8 mouse cellular contexts compared by ENCODE assay signal in genomic region chr9:110880772-110881171, GRCm38 (mm10). TPM values are rescaled to one million over a fixed set of nuclear protein-coding genes. Genes with fewer than 3 reads are reported as not detected.
DNase-seq lines count a peak whose midpoint lies in the region; ATAC-seq and TF ChIP-seq lines count a peak whose summit lies in the region.

No protein-coding gene starts in this region.

- TF ChIP-seq EP300 in liver, postnatal 0 days (IDR thresholded peaks at IDR 0.05; ENCODE audit: low read depth) = no peak

- no peaks in the 10 kb centered on the region for H3K9me3 ChIP-seq in hindbrain, postnatal 0 days (ENCODE audit: low read length)
- no peaks in the 10 kb centered on the region for H3K9me3 ChIP-seq in liver, postnatal 0 days (ENCODE audit: low read length)
- no peaks in the 10 kb centered on the region for H3K9me3 ChIP-seq in stomach, embryonic 14.5 days (ENCODE audit: control insufficient read depth, low read depth, low read length)

- no peaks in the 10 kb centered on the region for H3K27me3 ChIP-seq in hindbrain, postnatal 0 days (ENCODE audit: insufficient read depth, low read length)
- H3K27me3 ChIP-seq in liver, postnatal 0 days (ENCODE audit: insufficient read depth, low read length) = peaks cover 16% of the 10 kb centered on the region
- H3K27me3 ChIP-seq in stomach, embryonic 14.5 days (ENCODE audit: control insufficient read depth, insufficient read depth, low read length) = peaks cover 5% of the 10 kb centered on the region; the same call in 1 of the 2 replicates

- peak overlapping the region; percentile 58 for H3K9ac ChIP-seq in hindbrain, postnatal 0 days (replicated peaks; ENCODE audit: low read length)
- H3K9ac ChIP-seq in liver, postnatal 0 days (replicated peaks) = peak overlapping the region; percentile 54
- no peak overlapping the region for H3K9ac ChIP-seq in stomach, embryonic 14.5 days (replicated peaks; ENCODE audit: low read depth, low read length)

- peak overlapping the region; percentile 93 for H3K4me2 ChIP-seq in hindbrain, postnatal 0 days (ENCODE audit: low read depth, low read length)
- peak overlapping the region; percentile 77 for H3K4me2 ChIP-seq in liver, postnatal 0 days (ENCODE audit: low read depth, low read length)
- peak overlapping the region; percentile 95 for H3K4me2 ChIP-seq in stomach, embryonic 14.5 days (replicated peaks; ENCODE audit: low read depth, low read length)

- 0 out of 2 replicates have a peak overlapping the region, but pooled peaks have one; percentile 81 for H3K27ac ChIP-seq in hindbrain, postnatal 0 days
- H3K27ac ChIP-seq in liver, postnatal 0 days (ENCODE audit: low read depth) = peak overlapping the region; percentile 80
- H3K27ac ChIP-seq in stomach, embryonic 14.5 days (ENCODE audit: low read length) = peak overlapping the region; percentile 48; the same call in 1 of the 2 replicates

- ATAC-seq in hindbrain, postnatal 0 days = no peak
- ATAC-seq in liver, postnatal 0 days = peak; percentile 43
- peak; percentile 20; the same call in 1 of the 2 replicates for ATAC-seq in stomach, embryonic 14.5 days (ENCODE audit: insufficient number of reproducible peaks, insufficient read depth, low FRiP score, low read depth)

- 71% methylated on average over 4 of the region's 4 CpGs for WGBS in hindbrain, postnatal 0 days
- WGBS in liver, postnatal 0 days (ENCODE audit: insufficient replicate concordance) = 47% methylated on average over 4 of the region's 4 CpGs
- 61% methylated on average over 4 of the region's 4 CpGs for WGBS in stomach, embryonic 14.5 days

- TF ChIP-seq CTCF in hindbrain, postnatal 0 days (IDR thresholded peaks at IDR 0.05; ENCODE audit: low read depth) = no peak
- no peak for TF ChIP-seq CTCF in liver, postnatal 0 days (IDR thresholded peaks at IDR 0.05; ENCODE audit: low read depth)

- peak; percentile 65 to 83 for DNase-seq in adrenal gland, adult (ENCODE audit: inconsistent age in 2 of 2, low spot score in 1 of 2)
- DNase-seq in adrenal gland, postnatal 25 days = no peak
- peak; percentile 43 to 54 for DNase-seq in adrenal gland, postnatal 36 days
- DNase-seq in hindbrain, postnatal 0 days (ENCODE audit: low spot score) = no peak
- no peak for DNase-seq in liver, postnatal 0 days
- DNase-seq in cerebellum, adult 11 months = no peak
- DNase-seq in frontal cortex, postnatal 36 days (ENCODE audit: low spot score in 2 of 2) = no peak

- peaks cover 7% of the 10 kb centered on the region; the same call in 1 of the 2 replicates for H3K4me1 ChIP-seq in hindbrain, postnatal 0 days (ENCODE audit: insufficient read depth, low read length)
- H3K4me1 ChIP-seq in liver, postnatal 0 days (ENCODE audit: insufficient read depth) = peaks cover 9% of the 10 kb centered on the region; the same call in 1 of the 2 replicates
- H3K4me1 ChIP-seq in stomach, embryonic 14.5 days (ENCODE audit: control insufficient read depth, insufficient read depth, low read length) = no peaks in the 10 kb centered on the region

- H3K36me3 ChIP-seq in hindbrain, postnatal 0 days (ENCODE audit: insufficient read depth, low read length) = no peaks in the 10 kb centered on the region
- H3K36me3 ChIP-seq in liver, postnatal 0 days (replicated peaks; ENCODE audit: insufficient read depth, low read length) = no peaks in the 10 kb centered on the region
- no peaks in the 10 kb centered on the region for H3K36me3 ChIP-seq in stomach, embryonic 14.5 days (ENCODE audit: control insufficient read depth, insufficient read depth, low read length)

- peak overlapping the region; percentile 58 for H3K4me3 ChIP-seq in hindbrain, postnatal 0 days (ENCODE audit: low read length)
- H3K4me3 ChIP-seq in liver, postnatal 0 days (ENCODE audit: low read depth, low read length) = peak overlapping the region; percentile 53
- H3K4me3 ChIP-seq in stomach, embryonic 14.5 days (ENCODE audit: low read depth, low read length) = peak overlapping the region; percentile 57

RNA-seq across cellular contexts. Expression of gene Tmie, which starts 0.9 kb away (rescaled TPM):
- 2.0 and 2.3 TPM in 2 replicates for total RNA-seq in adrenal gland, postnatal 25 days (2021)
- 1 to 10 TPM; 2.0 to 3.0 TPM for total RNA-seq in adrenal gland, postnatal 36 days (2021)
- 5.7 and 6.8 TPM in 2 replicates for total RNA-seq in hindbrain, postnatal 0 days (2014; rRNA removed)
- 6.2 and 7.1 TPM in 2 replicates for polyA plus RNA-seq in hindbrain, postnatal 0 days (2015; fragmentation: Nextera tagmentation; extraction: Ambion mirVana)
- 5.4 and 6.0 TPM in 2 replicates for polyA plus RNA-seq in liver, postnatal 0 days (2015; fragmentation: Nextera tagmentation; extraction: Ambion mirVana)
- 0.38 and 0.67 TPM in 2 replicates for polyA plus RNA-seq in stomach, embryonic 14.5 days (2014; fragmentation: Nextera tagmentation; extraction: Ambion mirVana)

RNA-seq across cellular contexts. Expression of gene Als2cl, which starts 1.1 kb away (rescaled TPM):
- total RNA-seq in adrenal gland, postnatal 25 days (2021) = 19.7 and 22.1 TPM in 2 replicates
- total RNA-seq in adrenal gland, postnatal 36 days (2021) = 10 to 100 TPM; 12.4 to 16.0 TPM
- 10.7 and 16.3 TPM in 2 replicates for total RNA-seq in hindbrain, postnatal 0 days (2014; rRNA removed)
- polyA plus RNA-seq in hindbrain, postnatal 0 days (2015; fragmentation: Nextera tagmentation; extraction: Ambion mirVana) = 2.2 and 2.5 TPM in 2 replicates
- 2.2 TPM in 2 replicates for polyA plus RNA-seq in liver, postnatal 0 days (2015; fragmentation: Nextera tagmentation; extraction: Ambion mirVana)
- 4.9 and 5.8 TPM in 2 replicates for polyA plus RNA-seq in stomach, embryonic 14.5 days (2014; fragmentation: Nextera tagmentation; extraction: Ambion mirVana)

RNA-seq across cellular contexts. Expression of gene Prss50, which starts 23.0 kb away (rescaled TPM):
- not detected in 2 replicates for total RNA-seq in adrenal gland, postnatal 25 days (2021)
- not detected for total RNA-seq in adrenal gland, postnatal 36 days (2021)
- 1.2 TPM in 2 replicates for total RNA-seq in hindbrain, postnatal 0 days (2014; rRNA removed)
- 1.4 and 1.7 TPM in 2 replicates for polyA plus RNA-seq in hindbrain, postnatal 0 days (2015; fragmentation: Nextera tagmentation; extraction: Ambion mirVana)
- polyA plus RNA-seq in liver, postnatal 0 days (2015; fragmentation: Nextera tagmentation; extraction: Ambion mirVana) = 9.2 and 10.3 TPM in 2 replicates
- polyA plus RNA-seq in stomach, embryonic 14.5 days (2014; fragmentation: Nextera tagmentation; extraction: Ambion mirVana) = 0.55 TPM in 1 of 2 replicates, not detected in the other

RNA-seq across cellular contexts. Expression of gene Fam240a, which starts 35.9 kb away (rescaled TPM):
- total RNA-seq in adrenal gland, postnatal 25 days (2021) = not detected in 2 replicates
- total RNA-seq in adrenal gland, postnatal 36 days (2021) = not detected
- not detected in 2 replicates for total RNA-seq in hindbrain, postnatal 0 days (2014; rRNA removed)
- not detected in 2 replicates for polyA plus RNA-seq in hindbrain, postnatal 0 days (2015; fragmentation: Nextera tagmentation; extraction: Ambion mirVana)
- polyA plus RNA-seq in liver, postnatal 0 days (2015; fragmentation: Nextera tagmentation; extraction: Ambion mirVana) = not detected in 2 replicates
- polyA plus RNA-seq in stomach, embryonic 14.5 days (2014; fragmentation: Nextera tagmentation; extraction: Ambion mirVana) = not detected in 2 replicates

RNA-seq across cellular contexts. Expression of gene Prss46, which starts 36.5 kb away (rescaled TPM):
- total RNA-seq in adrenal gland, postnatal 25 days (2021) = not detected in 2 replicates
- not detected for total RNA-seq in adrenal gland, postnatal 36 days (2021)
- total RNA-seq in hindbrain, postnatal 0 days (2014; rRNA removed) = not detected in 2 replicates
- not detected in 2 replicates for polyA plus RNA-seq in hindbrain, postnatal 0 days (2015; fragmentation: Nextera tagmentation; extraction: Ambion mirVana)
- polyA plus RNA-seq in liver, postnatal 0 days (2015; fragmentation: Nextera tagmentation; extraction: Ambion mirVana) = not detected in 2 replicates
- not detected in 2 replicates for polyA plus RNA-seq in stomach, embryonic 14.5 days (2014; fragmentation: Nextera tagmentation; extraction: Ambion mirVana)

Comparison
In these comparisons a context has a peak if more than half of its experiments do, and no peak if none do; other contexts are left out.
1. DNase-seq: peak in adrenal gland, adult (2 of 2) and adrenal gland, postnatal 36 days (2 of 2); none in adrenal gland, postnatal 25 days (single experiment), hindbrain, postnatal 0 days (single experiment), liver, postnatal 0 days (single experiment), cerebellum, adult 11 months (single experiment) and frontal cortex, postnatal 36 days (0 of 2).
2. Peak in every context shown above with its lines, with median percentiles within 50 percentile points of each other: H3K27ac ChIP-seq, H3K4me2 ChIP-seq and H3K4me3 ChIP-seq.